Mouse (Mus musculus) E14TG2a.4 (cell line): ENCODE data around the gene Prr12.

Source experiments
- CTCF ChIP-seq: conservative IDR thresholded peaks from 2 replicates; pipeline ENCODE4 v1.5.1; 2014; ENCODE audit warnings: low read length
- POU5F1 ChIP-seq: IDR thresholded peaks from 2 replicates; pipeline ENCODE4 v1.6.1; 2014; ENCODE audit warnings: low read length, borderline replicate concordance

DNA sequence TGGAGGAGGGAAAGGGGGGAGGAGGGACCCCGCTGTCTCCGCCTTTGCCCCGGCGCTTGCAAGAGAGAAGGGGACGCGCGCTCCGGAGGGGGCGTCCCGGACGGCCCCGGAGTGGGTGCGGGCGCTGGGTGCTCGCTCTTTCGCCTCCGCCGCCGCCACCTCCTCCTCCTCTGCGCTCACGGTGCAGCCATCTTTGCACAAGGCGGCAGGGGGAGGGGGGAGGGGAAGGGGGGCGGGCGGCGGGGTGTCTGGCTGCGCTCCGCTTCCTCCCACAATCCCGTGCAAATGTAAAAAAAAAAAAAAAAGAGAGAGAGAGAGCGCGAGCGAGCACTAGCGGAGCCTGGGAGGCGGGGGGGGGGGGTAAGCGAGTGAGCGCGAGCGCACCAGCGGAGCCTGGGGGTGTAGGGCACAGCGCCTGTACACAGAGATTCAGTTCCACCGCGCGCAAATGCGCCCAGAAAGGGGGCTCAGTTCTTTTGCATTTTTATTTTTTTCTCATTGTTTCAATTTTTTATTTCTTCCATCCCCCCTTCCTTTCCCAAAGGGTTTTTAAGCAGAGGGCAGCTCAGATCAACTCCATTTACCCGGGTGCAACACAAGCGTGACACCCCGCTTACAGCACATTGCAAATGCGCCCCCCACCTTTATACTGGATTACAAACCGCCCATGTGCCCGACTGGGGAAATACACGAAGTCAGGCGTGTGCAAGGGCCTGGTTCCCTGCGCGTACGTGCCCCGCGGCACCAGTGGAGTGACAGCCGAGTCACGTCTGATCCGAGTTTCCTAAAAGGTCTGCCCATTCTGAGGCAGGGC, 643 bp upstream of the Prr12 start:
- TF ChIP-seq CTCF = no peak
- TF ChIP-seq POU5F1 = no peak
